Mouse (Mus musculus) C2C12 (cell line): Measurements from ENCODE around the gene Gm609.

Source experiments
- CEBPB ChIP-seq: IDR thresholded peaks from one replicate; pipeline ENCODE4 v1.6.1; 2011; ENCODE audit warnings: low read depth, mild to moderate bottlenecking, control low read depth, moderate library complexity
- CTCF ChIP-seq: IDR thresholded peaks from one replicate; pipeline ENCODE4 v1.5.1; 2011; ENCODE audit not compliant: control insufficient read depth, insufficient read depth, insufficient read length
- MAX ChIP-seq: IDR thresholded peaks from one replicate; pipeline ENCODE4 v1.6.1; 2011; ENCODE audit warnings: mild to moderate bottlenecking, control low read depth
- MYOD1 ChIP-seq: IDR thresholded peaks from one replicate; pipeline ENCODE4 v1.6.1; 2011; ENCODE audit warnings: low read depth; ENCODE audit not compliant: control insufficient read depth, insufficient read length
- MYOG ChIP-seq: IDR thresholded peaks from one replicate; pipeline ENCODE4 v1.6.1; 2011; ENCODE audit not compliant: control insufficient read depth, insufficient read length; ENCODE audit errors: extremely low read depth
- USF1 ChIP-seq: IDR thresholded peaks from one replicate; pipeline ENCODE4 v1.6.1; 2011; ENCODE audit warnings: low read depth, mild to moderate bottlenecking, control low read depth, moderate library complexity

GRCm38 (mm10) chr16:45363480-45364045 is 129.2 kb downstream of the Gm609 start:
- TF ChIP-seq CTCF (no peak), USF1 (no peak), MYOG (no peak), MYOD1 (no peak), CEBPB (no peak), MAX (no peak)
